Mouse (Mus musculus) heart, embryonic 14.5 days (tissue): Measurements from ENCODE around the gene Cbll1. TPM values are rescaled to one million over a fixed set of nuclear protein-coding genes. Genes with fewer than 3 reads are reported as not detected.

Source experiments
- ATAC-seq: fragments of 200-750 bp; cut with Nextera tagmentation; 2 replicates; pipeline ENCODE4 v1.8.0; 2017; ENCODE audit warnings: low read depth, moderate TSS enrichment; ENCODE audit not compliant: insufficient number of reproducible peaks, insufficient read depth, low FRiP score
- H3K27ac ChIP-seq, 2 experiments: fragments of 200-500 bp in 1 of 2; fragments of 300-500 bp in 1 of 2; sonication (generic) in 1 of 2; replicated peaks in 1 of 2; 2 replicates each; pipeline ENCODE4 v1.5.1; 2012 to 2014; ENCODE audit warnings: low read depth in 2 of 2, low read length in 2 of 2, control low read depth in 1 of 2, mild to moderate bottlenecking in 1 of 2, mixed read lengths in 1 of 2; ENCODE audit not compliant: control insufficient read depth in 1 of 2, insufficient read depth in 1 of 2
- H3K27me3 ChIP-seq: fragments of 300-500 bp; sonication (generic); 2 replicates; pipeline ENCODE4 v1.6.1; 2014; ENCODE audit warnings: mild to moderate bottlenecking, low read length, control low read depth; ENCODE audit not compliant: control insufficient read depth, insufficient read depth
- H3K36me3 ChIP-seq: fragments of 300-500 bp; sonication (generic); 2 replicates; pipeline ENCODE4 v1.6.1; 2014; ENCODE audit warnings: mild to moderate bottlenecking, control low read depth, low read length, mixed read lengths; ENCODE audit not compliant: control insufficient read depth, insufficient read depth
- H3K4me1 ChIP-seq, 2 experiments: fragments of 200-500 bp in 1 of 2; fragments of 300-500 bp in 1 of 2; sonication (generic) in 1 of 2; 2 replicates each; pipeline ENCODE4 v1.6.1; 2012 to 2014; ENCODE audit warnings: low read length in 2 of 2, control low read depth in 1 of 2, mixed read lengths in 1 of 2; ENCODE audit not compliant: control insufficient read depth in 2 of 2, insufficient read depth in 2 of 2
- H3K4me2 ChIP-seq: fragments of 300-500 bp; sonication (generic); 2 replicates; pipeline ENCODE4 v1.6.1; 2014; ENCODE audit warnings: mild to moderate bottlenecking, low read length
- H3K4me3 ChIP-seq, 2 experiments: fragments of 200-500 bp in 1 of 2; fragments of 300-500 bp in 1 of 2; sonication (generic) in 1 of 2; 2 replicates each; pipeline ENCODE4 v1.5.1; 2012 to 2014; ENCODE audit warnings: low read length in 2 of 2, mild to moderate bottlenecking in 2 of 2, control low read depth in 1 of 2, low read depth in 1 of 2, moderate library complexity in 1 of 2; ENCODE audit not compliant: control insufficient read depth in 1 of 2, insufficient read depth in 1 of 2
- H3K9ac ChIP-seq: fragments of 300-500 bp; sonication (generic); 2 replicates; pipeline ENCODE4 v1.6.1; 2014; ENCODE audit warnings: mild to moderate bottlenecking, low read length
- H3K9me3 ChIP-seq: fragments of 300-500 bp; sonication (generic); 2 replicates; pipeline ENCODE4 v1.6.1; 2016; ENCODE audit warnings: low read length, control low read depth; ENCODE audit not compliant: control insufficient read depth
- WGBS: fragments of 180-500 bp; shearing (Covaris S2); extraction: QIAGEN DNeasy Blood & Tissue Kit; methylation state at CpG from one replicate; pipeline ENCODE4 v1.1.7; 2014; 5-methylcytosine and 5-hydroxymethylcytosine counted together
- polyA plus RNA-seq: library from polyadenylated mRNA; unstranded; fragments of >200 nt; fragmentation: Nextera tagmentation; extraction: Ambion mirVana; gene quantifications from 2 replicates; pipeline ENCODE4 v1.2.1, GENCODE M21; 2014

The Cbll1 gene
- 10.8 and 12.6 TPM in 2 replicates for polyA plus RNA-seq

DNA sequence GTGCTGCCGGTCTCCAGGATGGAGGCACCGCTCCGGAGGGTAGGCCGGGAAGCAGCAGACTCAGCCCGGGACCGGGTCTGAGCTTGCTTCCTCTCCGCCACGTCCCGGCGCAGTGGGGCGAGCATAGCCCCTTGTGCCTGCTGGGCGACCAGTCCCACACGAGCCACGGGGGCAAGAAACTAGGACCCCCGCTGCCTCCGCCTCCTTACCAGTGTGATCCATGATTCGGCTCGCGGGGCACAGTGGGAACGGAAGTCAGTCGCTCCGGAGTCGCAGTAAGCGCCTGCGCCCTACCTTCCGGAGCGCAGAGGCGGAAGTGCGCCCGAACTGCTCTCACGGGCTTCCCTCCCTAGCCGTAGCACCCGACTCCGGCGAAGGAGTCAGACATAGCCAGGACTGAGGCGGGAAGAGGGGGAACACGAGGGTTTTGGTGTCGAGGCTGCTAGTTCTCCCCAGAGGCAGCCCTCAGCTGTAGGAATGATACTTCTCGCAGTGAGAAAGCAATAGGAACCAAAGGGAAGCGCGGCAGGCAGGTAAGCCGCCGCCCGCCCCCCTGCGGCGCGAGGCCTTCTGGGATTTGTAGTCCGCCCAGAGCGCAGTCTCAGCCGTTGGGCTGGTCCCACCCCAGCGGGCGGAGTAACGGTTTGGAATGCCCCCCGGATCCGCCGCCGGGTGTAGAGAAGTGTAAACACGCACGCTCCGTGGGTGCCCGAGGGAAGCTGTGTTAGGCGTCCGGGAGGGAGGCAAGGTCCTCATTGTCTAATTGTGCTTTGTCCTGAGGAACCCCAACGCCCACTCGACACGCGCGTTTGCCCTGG lies at the start of gene Cbll1:
Cbll1 (minus strand) TSS at position 303 of the 818 bp plus-strand sequence.
- H3K36me3 ChIP-seq = peaks cover under 1% of the 10 kb centered on the region
- ATAC-seq = peak; percentile 97
- WGBS = under 1% methylated on average over 65 of the region's 68 CpGs
- peaks cover 5 to 9% of the 10 kb centered on the region in 2 experiments; a peak in 2 of 4 replicates for H3K4me1 ChIP-seq
- peak within 1 kb of the TSS; percentile 89 for H3K4me3 ChIP-seq
- peak within 1 kb of the TSS; percentile 93 for H3K4me2 ChIP-seq
- no peaks in the 10 kb centered on the region for H3K9me3 ChIP-seq
- H3K9ac ChIP-seq = peak within 1 kb of the TSS; percentile 87
- peak within 1 kb of the TSS; percentile 82 to 87 for H3K27ac ChIP-seq
- no peaks in the 10 kb centered on the region for H3K27me3 ChIP-seq

DNA sequence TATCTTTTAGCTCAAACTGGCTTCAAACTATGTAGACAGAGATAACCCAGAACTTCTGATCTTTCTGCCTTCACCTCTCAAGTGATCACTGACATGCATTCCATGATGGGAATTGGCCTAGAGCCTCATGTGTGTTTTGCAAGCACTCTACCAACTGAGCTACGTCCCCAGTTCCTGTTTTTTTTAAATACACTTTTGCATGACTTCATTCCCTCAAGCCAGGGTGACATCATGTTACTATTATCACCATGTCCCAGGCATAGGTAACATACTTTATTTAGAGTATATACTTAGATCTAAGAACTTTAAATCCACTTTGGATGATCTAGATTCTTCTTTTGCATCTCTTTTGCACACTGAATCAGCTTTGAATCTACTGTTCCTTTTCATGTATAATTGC lies 46.6 kb upstream of the Cbll1 start:
- H3K9me3 ChIP-seq = no peaks in the 10 kb centered on the region
- H3K27me3 ChIP-seq = no peaks in the 10 kb centered on the region
- no peak overlapping the region for H3K4me3 ChIP-seq
- H3K4me1 ChIP-seq = no peaks in the 10 kb centered on the region; a peak in 1 of 4 replicates
- H3K4me2 ChIP-seq = no peak overlapping the region
- no peak overlapping the region for H3K27ac ChIP-seq
- no peak overlapping the region for H3K9ac ChIP-seq
- H3K36me3 ChIP-seq = no peaks in the 10 kb centered on the region
- 32% methylated on average over 1 of the region's 1 CpGs for WGBS
- ATAC-seq = no peak

DNA sequence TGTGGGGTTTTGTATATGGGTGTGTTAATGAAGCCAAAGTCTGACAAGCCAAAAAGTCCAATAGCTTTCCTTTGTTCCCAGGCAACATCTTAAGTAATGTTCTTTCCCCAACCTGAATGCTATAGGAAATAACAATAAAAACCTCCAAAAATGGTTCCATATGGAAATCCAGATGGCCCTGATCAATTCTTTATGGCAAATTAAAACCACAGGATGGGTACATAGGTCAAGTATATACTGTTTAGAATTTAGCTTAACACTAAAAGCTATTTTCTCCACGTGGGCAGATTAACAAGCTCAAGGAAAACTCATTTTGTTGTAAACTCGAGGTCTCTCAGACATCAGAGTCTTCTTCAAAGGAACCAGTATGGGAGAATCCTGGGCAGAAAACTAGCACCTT lies 45.8 kb upstream of the Cbll1 start:
- Histone ChIP-seq H3K4me3 (no peak overlapping the region), H3K4me2 (no peak overlapping the region), H3K27ac (no peak overlapping the region), H3K4me1 (no peaks in the 10 kb centered on the region; a peak in 1 of 4 replicates), H3K9ac (no peak overlapping the region), H3K9me3 (no peaks in the 10 kb centered on the region), H3K36me3 (no peaks in the 10 kb centered on the region), H3K27me3 (no peaks in the 10 kb centered on the region)
- 56% methylated on average over 2 of the region's 2 CpGs for WGBS
- no peak for ATAC-seq

DNA sequence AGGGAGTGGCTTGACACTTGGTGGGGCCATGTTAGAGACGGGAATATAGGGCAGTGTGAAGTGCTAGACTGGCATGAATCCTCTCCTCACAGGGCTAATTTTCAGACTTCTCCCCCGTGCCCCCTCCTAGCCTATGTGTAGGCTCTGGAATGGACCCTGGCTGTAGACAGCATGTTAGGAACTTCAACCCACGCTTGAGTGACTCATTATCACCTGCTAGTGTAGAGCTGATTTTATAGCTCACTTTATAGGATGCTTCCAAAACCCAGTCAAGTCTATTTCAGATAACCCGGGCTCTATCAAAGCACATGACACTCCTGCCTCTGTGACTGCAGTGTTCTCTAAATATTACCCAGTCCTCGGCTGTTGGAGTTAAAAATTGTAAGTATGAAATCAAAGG lies 42.1 kb upstream of the Cbll1 start:
- H3K4me3 ChIP-seq = no peak overlapping the region
- peaks cover 3 to 11% of the 10 kb centered on the region in 2 experiments for H3K4me1 ChIP-seq
- ATAC-seq = no peak
- no peaks in the 10 kb centered on the region for H3K9me3 ChIP-seq
- no peak overlapping the region for H3K4me2 ChIP-seq
- no peak overlapping the region for H3K27ac ChIP-seq
- 54% methylated on average over 5 of the region's 5 CpGs for WGBS
- no peaks in the 10 kb centered on the region for H3K36me3 ChIP-seq
- no peak overlapping the region for H3K9ac ChIP-seq
- H3K27me3 ChIP-seq = no peaks in the 10 kb centered on the region

- Histone ChIP-seq H3K4me3 (no peak overlapping the region), H3K9me3 (no peaks in the 10 kb centered on the region), H3K4me1 (peaks cover 3 to 12% of the 10 kb centered on the region in 2 experiments), H3K36me3 (no peaks in the 10 kb centered on the region), H3K4me2 (no peak overlapping the region), H3K27ac (no peak overlapping the region), H3K9ac (no peak overlapping the region), H3K27me3 (no peaks in the 10 kb centered on the region)
- WGBS = 89% methylated on average over 2 of the region's 2 CpGs
- ATAC-seq = no peak
Measured at GRCm38 (mm10) chr12:31539783-31540182, 40.4 kb upstream of the Cbll1 start.

DNA sequence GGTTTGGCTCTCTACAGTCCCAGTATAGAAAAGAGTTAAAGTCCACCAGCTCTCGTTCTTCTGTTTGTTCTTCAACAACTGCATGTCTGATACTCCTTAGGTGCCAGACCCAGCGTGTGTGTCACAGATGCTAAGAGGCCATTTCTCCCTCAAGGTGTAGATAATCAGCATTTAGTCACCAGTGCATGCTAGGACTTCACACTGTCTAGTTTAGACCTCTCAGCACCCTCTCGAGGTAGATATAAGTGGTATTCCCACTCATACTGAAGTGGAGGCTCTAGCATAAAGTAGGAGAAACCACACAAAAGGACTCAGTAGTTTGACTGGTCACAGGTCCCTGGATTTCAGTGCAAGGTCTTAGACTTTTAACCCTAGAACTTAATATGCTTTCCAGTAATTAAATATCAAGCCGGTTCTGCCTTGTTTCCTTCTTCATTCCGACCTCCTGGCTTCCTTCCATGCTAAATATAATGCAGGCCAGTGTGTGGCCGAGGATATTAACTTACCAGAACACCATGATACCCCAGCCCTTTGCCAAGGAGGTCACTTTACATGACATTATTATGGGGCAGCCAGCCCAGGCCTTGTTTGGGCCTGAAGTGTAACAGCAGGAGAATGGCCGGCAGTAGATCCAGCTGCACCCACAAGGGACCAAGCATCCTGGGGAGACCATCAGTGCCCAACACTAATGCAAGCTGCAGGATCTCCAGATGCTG lies 38.3 kb upstream of the Cbll1 start:
- peak overlapping the region; percentile 46 to 71 for H3K27ac ChIP-seq
- WGBS = 28% methylated on average over 7 of the region's 7 CpGs
- H3K36me3 ChIP-seq = no peaks in the 10 kb centered on the region
- H3K4me3 ChIP-seq = no peak overlapping the region
- H3K9me3 ChIP-seq = no peaks in the 10 kb centered on the region
- no peak overlapping the region for H3K4me2 ChIP-seq
- ATAC-seq = peak; percentile 47; the same call in 1 of the 2 replicates
- H3K4me1 ChIP-seq = peaks cover 3 to 12% of the 10 kb centered on the region in 2 experiments
- H3K9ac ChIP-seq = no peak overlapping the region
- no peaks in the 10 kb centered on the region for H3K27me3 ChIP-seq

DNA sequence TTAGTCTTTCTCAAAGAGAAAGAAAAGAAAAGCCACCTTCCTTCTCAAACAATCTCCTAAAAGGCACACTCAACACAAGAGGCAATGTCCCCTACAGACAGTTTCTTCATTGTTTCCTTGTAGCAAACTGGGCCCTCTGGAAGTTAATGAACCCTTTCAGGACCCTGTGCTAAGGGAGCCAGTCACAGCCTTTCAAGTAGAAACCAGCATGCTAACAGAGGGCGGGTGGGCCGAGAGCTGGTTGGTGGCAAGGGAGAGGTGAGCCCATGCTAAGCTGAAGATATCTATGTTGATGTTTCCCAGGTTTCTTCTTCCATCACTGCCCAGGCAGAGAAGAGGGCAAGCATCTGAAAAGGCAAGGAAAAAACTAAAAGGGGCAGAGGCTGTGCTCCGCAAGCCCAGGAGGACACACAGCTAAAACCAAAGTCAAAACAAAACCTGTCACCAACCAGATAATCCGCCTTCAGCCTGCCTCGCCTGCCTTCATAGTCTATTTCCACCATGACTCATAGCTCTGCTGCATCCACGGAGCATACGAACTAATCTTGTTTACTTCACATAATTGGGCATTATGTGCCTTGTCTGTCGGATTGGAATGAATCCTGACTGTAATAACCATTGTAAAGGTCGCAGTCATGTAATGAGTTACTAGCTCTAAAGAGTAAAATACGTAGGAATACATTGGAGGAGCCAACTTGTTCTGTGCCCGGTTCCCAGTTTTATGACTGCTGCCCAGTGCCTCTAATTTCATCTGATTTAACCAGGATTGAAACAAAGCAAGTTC lies 34.8 kb upstream of the Cbll1 start:
- WGBS = 69% methylated on average over 11 of the region's 11 CpGs
- peaks cover 3 to 12% of the 10 kb centered on the region in 2 experiments for H3K4me1 ChIP-seq
- ATAC-seq = no peak
- no peaks in the 10 kb centered on the region for H3K9me3 ChIP-seq
- no peak overlapping the region for H3K4me3 ChIP-seq
- H3K9ac ChIP-seq = no peak overlapping the region
- no peaks in the 10 kb centered on the region for H3K36me3 ChIP-seq
- H3K27ac ChIP-seq = no peak overlapping the region
- no peak overlapping the region for H3K4me2 ChIP-seq
- H3K27me3 ChIP-seq = no peaks in the 10 kb centered on the region
